Mouse (Mus musculus) hindbrain, embryonic 10.5 days (tissue): Measurements from ENCODE around the gene Krtap8-1. TPM values are rescaled to one million over a fixed set of nuclear protein-coding genes. Genes with fewer than 3 reads are reported as not detected.
A peak's percentile ranks its signal among the peaks of the same experiment; 100 is the strongest.

ENCODE experiments used
- DNase-seq: peaks from one replicate; pipeline ENCODE4 v3.0.0-alpha.2; 2017; ENCODE audit warnings: low spot score
- H3K27ac ChIP-seq: fragments of 300-500 bp; sonication (generic); 2 replicates; pipeline ENCODE4 v1.5.1; 2016; ENCODE audit warnings: mild to moderate bottlenecking, moderate library complexity
- H3K27me3 ChIP-seq: fragments of 300-500 bp; sonication (generic); 2 replicates; pipeline ENCODE4 v1.6.1; 2016; ENCODE audit warnings: mild to moderate bottlenecking; ENCODE audit not compliant: poor library complexity, insufficient read depth, severe bottlenecking
- H3K36me3 ChIP-seq: fragments of 300-500 bp; sonication (generic); 2 replicates; pipeline ENCODE4 v1.6.1; 2016; ENCODE audit warnings: mild to moderate bottlenecking, moderate library complexity
- H3K4me1 ChIP-seq: fragments of 300-500 bp; sonication (generic); replicated peaks from 2 replicates; pipeline ENCODE4 v1.6.1; 2016; ENCODE audit warnings: mild to moderate bottlenecking
- H3K4me3 ChIP-seq: fragments of 300-500 bp; sonication (generic); 2 replicates; pipeline ENCODE4 v1.5.1; 2016; ENCODE audit warnings: mild to moderate bottlenecking, moderate library complexity
- H3K9me3 ChIP-seq: fragments of 300-500 bp; sonication (generic); 2 replicates; pipeline ENCODE4 v1.6.1; 2016; ENCODE audit warnings: mild to moderate bottlenecking, moderate library complexity
- WGBS: fragments of 180-500 bp; shearing (Covaris S2); methylation state at CpG from one replicate; pipeline ENCODE4 v1.1.7; 2016; 5-methylcytosine and 5-hydroxymethylcytosine counted together
- polyA plus RNA-seq: library from polyadenylated mRNA; unstranded; fragments of >200 nt; fragmentation: Nextera tagmentation; extraction: Ambion mirVana; gene quantifications from 2 replicates; pipeline ENCODE4 v1.2.1, GENCODE M21; 2016

The Krtap8-1 gene
- polyA plus RNA-seq = not detected in 2 replicates

- H3K4me1 ChIP-seq = no peaks in the 10 kb centered on the region
- no peaks in the 10 kb centered on the region for H3K36me3 ChIP-seq
- WGBS = 90% methylated on average over 7 of the region's 7 CpGs
- no peaks in the 10 kb centered on the region for H3K9me3 ChIP-seq
- H3K27me3 ChIP-seq = no peaks in the 10 kb centered on the region
- DNase-seq = no peak
- no peak within 1 kb of the TSS for H3K27ac ChIP-seq
- no peak within 1 kb of the TSS for H3K4me3 ChIP-seq
Observed at GRCm38 (mm10) chr16:89487852-89488251, at the start of gene Krtap8-1. TSS of gene Krtap8-1 (minus strand) at chr16:89487952.

GRCm38 (mm10) chr16:89537349-89537748 lies 49.6 kb upstream of the Krtap8-1 start:
- no peak for DNase-seq
- Histone ChIP-seq H3K27ac (no peak overlapping the region), H3K4me1 (no peaks in the 10 kb centered on the region), H3K9me3 (no peaks in the 10 kb centered on the region), H3K4me3 (no peak overlapping the region), H3K27me3 (no peaks in the 10 kb centered on the region), H3K36me3 (no peaks in the 10 kb centered on the region)
- WGBS = 92% methylated on average over 6 of the region's 6 CpGs

GRCm38 (mm10) chr16:89530547-89530946 lies 42.8 kb upstream of the Krtap8-1 start:
- Histone ChIP-seq H3K36me3 (no peaks in the 10 kb centered on the region), H3K27ac (peak overlapping the region; percentile 81), H3K9me3 (no peaks in the 10 kb centered on the region), H3K27me3 (no peaks in the 10 kb centered on the region), H3K4me1 (peaks cover 28% of the 10 kb centered on the region), H3K4me3 (no peak overlapping the region)
- DNase-seq = no peak
- WGBS = 22% methylated on average over 7 of the region's 7 CpGs

- Histone ChIP-seq H3K36me3 (no peaks in the 10 kb centered on the region), H3K4me1 (peaks cover 28% of the 10 kb centered on the region), H3K27ac (peak overlapping the region; percentile 81), H3K9me3 (no peaks in the 10 kb centered on the region), H3K4me3 (no peak overlapping the region), H3K27me3 (no peaks in the 10 kb centered on the region)
- WGBS = 63% methylated on average over 7 of the region's 7 CpGs
- DNase-seq = no peak
Observed at GRCm38 (mm10) chr16:89529846-89530245, 42.1 kb upstream of the Krtap8-1 start.

GRCm38 (mm10) chr16:89528380-89528779 lies 40.6 kb upstream of the Krtap8-1 start:
- Histone ChIP-seq H3K9me3 (no peaks in the 10 kb centered on the region), H3K4me1 (peaks cover 28% of the 10 kb centered on the region), H3K4me3 (no peak overlapping the region), H3K27me3 (no peaks in the 10 kb centered on the region), H3K27ac (peak overlapping the region; percentile 66; the same call in 1 of the 2 replicates), H3K36me3 (no peaks in the 10 kb centered on the region)
- DNase-seq = no peak
- 60% methylated on average over 3 of the region's 3 CpGs for WGBS

GRCm38 (mm10) chr16:89520996-89521395 lies 33.2 kb upstream of the Krtap8-1 start:
- no peak for DNase-seq
- WGBS = 93% methylated on average over 4 of the region's 4 CpGs
- H3K4me1 ChIP-seq = no peaks in the 10 kb centered on the region
- H3K27me3 ChIP-seq = no peaks in the 10 kb centered on the region
- no peak overlapping the region for H3K4me3 ChIP-seq
- H3K9me3 ChIP-seq = no peaks in the 10 kb centered on the region
- no peak overlapping the region for H3K27ac ChIP-seq
- no peaks in the 10 kb centered on the region for H3K36me3 ChIP-seq

- DNase-seq = no peak
- Histone ChIP-seq H3K4me1 (no peaks in the 10 kb centered on the region), H3K36me3 (no peaks in the 10 kb centered on the region), H3K4me3 (no peak overlapping the region), H3K27ac (no peak overlapping the region), H3K9me3 (no peaks in the 10 kb centered on the region), H3K27me3 (no peaks in the 10 kb centered on the region)
- WGBS = 91% methylated on average over 2 of the region's 2 CpGs
Observed at GRCm38 (mm10) chr16:89520555-89520954, 32.8 kb upstream of the Krtap8-1 start.

GRCm38 (mm10) chr16:89520091-89520490 lies 32.3 kb upstream of the Krtap8-1 start:
- 96% methylated on average over 6 of the region's 6 CpGs for WGBS
- Histone ChIP-seq H3K4me1 (no peaks in the 10 kb centered on the region), H3K27ac (no peak overlapping the region), H3K36me3 (no peaks in the 10 kb centered on the region), H3K9me3 (no peaks in the 10 kb centered on the region), H3K4me3 (no peak overlapping the region), H3K27me3 (no peaks in the 10 kb centered on the region)
- DNase-seq = no peak

- peak; percentile 28 for DNase-seq
- 65% methylated on average over 9 of the region's 9 CpGs for WGBS
Observed at GRCm38 (mm10) chr16:89517635-89518034, 29.9 kb upstream of the Krtap8-1 start.

GRCm38 (mm10) chr16:89513431-89513830 lies 25.7 kb upstream of the Krtap8-1 start:
- no peaks in the 10 kb centered on the region for H3K27me3 ChIP-seq
- no peaks in the 10 kb centered on the region for H3K4me1 ChIP-seq
- no peaks in the 10 kb centered on the region for H3K9me3 ChIP-seq
- WGBS = 91% methylated on average over 7 of the region's 7 CpGs
- H3K27ac ChIP-seq = no peak overlapping the region
- no peak for DNase-seq
- H3K4me3 ChIP-seq = no peak overlapping the region
- no peaks in the 10 kb centered on the region for H3K36me3 ChIP-seq

More at GRCm38 (mm10) chr16:89517635-89518034, 29.9 kb upstream of the Krtap8-1 start:
- Histone ChIP-seq H3K4me1 (no peaks in the 10 kb centered on the region), H3K27ac (no peak overlapping the region), H3K4me3 (no peak overlapping the region), H3K9me3 (no peaks in the 10 kb centered on the region), H3K36me3 (no peaks in the 10 kb centered on the region), H3K27me3 (no peaks in the 10 kb centered on the region)

GRCm38 (mm10) chr16:89508223-89508622 lies 20.5 kb upstream of the Krtap8-1 start, which contains the start of gene Krtap7-1:
TSS of gene Krtap7-1 (minus strand) at chr16:89508323.
- no peak within 1 kb of the TSS for H3K4me3 ChIP-seq
- DNase-seq = no peak
- H3K27ac ChIP-seq = no peak within 1 kb of the TSS
- H3K4me1 ChIP-seq = no peaks in the 10 kb centered on the region
- no peaks in the 10 kb centered on the region for H3K36me3 ChIP-seq
- no peaks in the 10 kb centered on the region for H3K9me3 ChIP-seq
- 94% methylated on average over 4 of the region's 4 CpGs for WGBS
- H3K27me3 ChIP-seq = no peaks in the 10 kb centered on the region

GRCm38 (mm10) chr16:89503571-89503970 lies 15.8 kb upstream of the Krtap8-1 start:
- DNase-seq = no peak
- Histone ChIP-seq H3K9me3 (no peaks in the 10 kb centered on the region), H3K36me3 (no peaks in the 10 kb centered on the region), H3K4me3 (no peak overlapping the region), H3K27me3 (no peaks in the 10 kb centered on the region), H3K27ac (no peak overlapping the region), H3K4me1 (no peaks in the 10 kb centered on the region)
- 87% methylated on average over 2 of the region's 2 CpGs for WGBS

- H3K4me1 ChIP-seq = no peaks in the 10 kb centered on the region
- no peaks in the 10 kb centered on the region for H3K36me3 ChIP-seq
- DNase-seq = no peak
- no peak overlapping the region for H3K4me3 ChIP-seq
- no peak overlapping the region for H3K27ac ChIP-seq
- no peaks in the 10 kb centered on the region for H3K27me3 ChIP-seq
- 86% methylated on average over 5 of the region's 5 CpGs for WGBS
- no peaks in the 10 kb centered on the region for H3K9me3 ChIP-seq
Observed at GRCm38 (mm10) chr16:89501870-89502269, 14.1 kb upstream of the Krtap8-1 start.

GRCm38 (mm10) chr16:89497002-89497401 lies 9.2 kb upstream of the Krtap8-1 start:
- WGBS = 93% methylated on average over 5 of the region's 5 CpGs
- H3K27me3 ChIP-seq = no peaks in the 10 kb centered on the region
- H3K9me3 ChIP-seq = no peaks in the 10 kb centered on the region
- H3K27ac ChIP-seq = no peak overlapping the region
- no peak for DNase-seq
- no peaks in the 10 kb centered on the region for H3K4me1 ChIP-seq
- H3K4me3 ChIP-seq = no peak overlapping the region
- no peaks in the 10 kb centered on the region for H3K36me3 ChIP-seq
